Comparison of ENCODE assay signal across 13 mouse cellular contexts in genomic region chr5:114585682-114586081, GRCm38 (mm10). TPM values are rescaled to one million over a fixed set of nuclear protein-coding genes. Genes with fewer than 3 reads are reported as not detected.
DNase-seq lines count a peak whose midpoint lies in the region; ATAC-seq and TF ChIP-seq lines count a peak whose summit lies in the region.
"Had no signal": no experiment of that assay in that cellular context is flagged by ENCODE, and none has a peak within 500 bp of the region (broad histone marks: within the 10 kb centered on the region; RNA-seq: fewer than 3 reads in every experiment).

No protein-coding gene starts in this region.

- no peak overlapping the region for H3K9ac ChIP-seq in kidney, postnatal 0 days (ENCODE audit: low read depth, low read length)
- H3K9ac ChIP-seq in embryonic facial prominence, embryonic 11.5 days (replicated peaks; ENCODE audit: low read length), result no peak overlapping the region; the same call in 1 of the 2 replicates
- H3K9ac ChIP-seq in hindbrain, embryonic 13.5 days, result no peak overlapping the region
- H3K9ac ChIP-seq in midbrain, embryonic 14.5 days (replicated peaks; ENCODE audit: low read length), result no peak overlapping the region; the same call in 1 of the 2 replicates
- H3K9ac ChIP-seq: heart, embryonic 12.5 days; hindbrain, embryonic 15.5 days; liver, embryonic 14.5 days had no signal

- no peaks in the 10 kb centered on the region for H3K9me3 ChIP-seq in kidney, postnatal 0 days (replicated peaks; ENCODE audit: low read length)
- no peaks in the 10 kb centered on the region for H3K9me3 ChIP-seq in embryonic facial prominence, embryonic 11.5 days (replicated peaks; ENCODE audit: control insufficient read depth, low read length)
- no peaks in the 10 kb centered on the region for H3K9me3 ChIP-seq in hindbrain, embryonic 13.5 days
- no peaks in the 10 kb centered on the region for H3K9me3 ChIP-seq in midbrain, embryonic 14.5 days (ENCODE audit: control insufficient read depth, low read length)
- H3K9me3 ChIP-seq: heart, embryonic 12.5 days; hindbrain, embryonic 15.5 days; megakaryocyte, embryonic 14.5 days had no signal

- H3K4me2 ChIP-seq in kidney, postnatal 0 days (ENCODE audit: low read length), result peak overlapping the region; percentile 14; the same call in 1 of the 2 replicates
- H3K4me2 ChIP-seq in embryonic facial prominence, embryonic 11.5 days (ENCODE audit: low read depth, low read length), result no peak overlapping the region
- H3K4me2 ChIP-seq in hindbrain, embryonic 13.5 days, result no peak overlapping the region
- H3K4me2 ChIP-seq in midbrain, embryonic 14.5 days (ENCODE audit: low read length), result 0 out of 2 replicates have a peak overlapping the region, but pooled peaks have one; percentile 11
- H3K4me2 ChIP-seq: heart, embryonic 12.5 days; hindbrain, embryonic 15.5 days had no signal

- no peaks in the 10 kb centered on the region for H3K27me3 ChIP-seq in kidney, postnatal 0 days (ENCODE audit: insufficient read depth, low read length)
- no peaks in the 10 kb centered on the region for H3K27me3 ChIP-seq in kidney, adult 2 months (replicated peaks; ENCODE audit: control insufficient read depth, insufficient read depth, low read length)
- no peaks in the 10 kb centered on the region for H3K27me3 ChIP-seq in embryonic facial prominence, embryonic 11.5 days (ENCODE audit: control insufficient read depth, insufficient read depth, low read length)
- H3K27me3 ChIP-seq in hindbrain, embryonic 13.5 days, result 0 out of 2 replicates have a peak, but pooled peaks cover 5% of the 10 kb centered on the region
- no peaks in the 10 kb centered on the region for H3K27me3 ChIP-seq in midbrain, embryonic 14.5 days (ENCODE audit: control insufficient read depth, insufficient read depth, low read length)
- H3K27me3 ChIP-seq: hindbrain, embryonic 15.5 days had no signal

- no peak for DNase-seq in kidney, postnatal 0 days (ENCODE audit: low spot score)
- DNase-seq in kidney, adult 2 months, result no peak
- peak; percentile 52 for DNase-seq in embryonic facial prominence, embryonic 11.5 days (ENCODE audit: low spot score)
- peak; percentile 55 for DNase-seq in midbrain, embryonic 14.5 days
- DNase-seq in layer of hippocampus, adult 18-20 months (ENCODE audit: low spot score in 2 of 2), result no peak
- DNase-seq in liver, result no peak
- DNase-seq: cerebellum, adult 8-10 months; gastrocnemius, postnatal 36 days had no signal

- no peak for TF ChIP-seq POLR2A in kidney, adult 2 months (IDR thresholded peaks at IDR 0.05; ENCODE audit: low read depth, low read length)

- WGBS in kidney, postnatal 0 days, result 13% methylated on average over 5 of the region's 5 CpGs
- 31% methylated on average over 5 of the region's 5 CpGs for WGBS in kidney, adult 2 months
- WGBS in embryonic facial prominence, embryonic 11.5 days, result 10% methylated on average over 5 of the region's 5 CpGs
- WGBS in hindbrain, embryonic 13.5 days, result 8% methylated on average over 5 of the region's 5 CpGs
- 1% methylated on average over 5 of the region's 5 CpGs for WGBS in midbrain, embryonic 14.5 days

- H3K36me3 ChIP-seq in kidney, postnatal 0 days (ENCODE audit: insufficient read depth, low read length), result no peaks in the 10 kb centered on the region
- H3K36me3 ChIP-seq in kidney, adult 2 months (ENCODE audit: control insufficient read depth, insufficient read depth, low read length), result no peaks in the 10 kb centered on the region
- H3K36me3 ChIP-seq in embryonic facial prominence, embryonic 11.5 days (replicated peaks; ENCODE audit: control insufficient read depth, insufficient read depth, low read depth, low read length), result no peaks in the 10 kb centered on the region
- no peaks in the 10 kb centered on the region for H3K36me3 ChIP-seq in hindbrain, embryonic 13.5 days
- no peaks in the 10 kb centered on the region for H3K36me3 ChIP-seq in midbrain, embryonic 14.5 days (ENCODE audit: control insufficient read depth, insufficient read depth, low read length)
- H3K36me3 ChIP-seq: heart, embryonic 12.5 days; hindbrain, embryonic 15.5 days had no signal

- no peak for ATAC-seq in kidney, postnatal 0 days (replicated peaks; ENCODE audit: low FRiP score, low read depth)
- no peak for ATAC-seq in embryonic facial prominence, embryonic 11.5 days (replicated peaks; ENCODE audit: insufficient number of reproducible peaks, low FRiP score, low TSS enrichment, low read depth)
- no peak for ATAC-seq in hindbrain, embryonic 13.5 days (ENCODE audit: low FRiP score)
- ATAC-seq in midbrain, embryonic 14.5 days (ENCODE audit: low FRiP score, low TSS enrichment), result no peak

- no peak overlapping the region for H3K4me3 ChIP-seq in kidney, postnatal 0 days (replicated peaks; ENCODE audit: low read depth, low read length)
- no peak overlapping the region for H3K4me3 ChIP-seq in kidney, adult 2 months (ENCODE audit: insufficient read depth, low read depth, low read length)
- H3K4me3 ChIP-seq in embryonic facial prominence, embryonic 11.5 days (ENCODE audit: low read depth, low read length), result no peak overlapping the region
- H3K4me3 ChIP-seq in hindbrain, embryonic 13.5 days, result no peak overlapping the region
- H3K4me3 ChIP-seq in midbrain, embryonic 14.5 days (replicated peaks; ENCODE audit: low read depth, low read length), result no peak overlapping the region
- H3K4me3 ChIP-seq: heart, embryonic 12.5 days; hindbrain, embryonic 15.5 days; megakaryocyte, embryonic 14.5 days had no signal

- H3K4me1 ChIP-seq in kidney, postnatal 0 days (replicated peaks; ENCODE audit: insufficient read depth, low read length), result peaks cover 69% of the 10 kb centered on the region
- peaks cover 17% of the 10 kb centered on the region; the same call in 1 of the 2 replicates for H3K4me1 ChIP-seq in kidney, adult 2 months (ENCODE audit: control insufficient read depth, insufficient read depth, low read length)
- peaks cover 32% of the 10 kb centered on the region for H3K4me1 ChIP-seq in embryonic facial prominence, embryonic 11.5 days (ENCODE audit: control insufficient read depth, insufficient read depth, low read length)
- H3K4me1 ChIP-seq in hindbrain, embryonic 13.5 days (replicated peaks), result peaks cover 90% of the 10 kb centered on the region
- H3K4me1 ChIP-seq in midbrain, embryonic 14.5 days (ENCODE audit: control insufficient read depth, insufficient read depth, low read length), result peaks cover 68% of the 10 kb centered on the region

- H3K27ac ChIP-seq in kidney, postnatal 0 days, result peak overlapping the region; percentile 77
- H3K27ac ChIP-seq in kidney, adult 2 months (ENCODE audit: insufficient read depth, low read depth, low read length), result no peak overlapping the region
- peak overlapping the region; percentile 39 for H3K27ac ChIP-seq in embryonic facial prominence, embryonic 11.5 days (replicated peaks; ENCODE audit: low read depth, low read length)
- peak overlapping the region; percentile 52 for H3K27ac ChIP-seq in hindbrain, embryonic 13.5 days
- peak overlapping the region; percentile 56; the same call in 1 of the 2 replicates for H3K27ac ChIP-seq in midbrain, embryonic 14.5 days (replicated peaks; ENCODE audit: low read depth, low read length)
- H3K27ac ChIP-seq: hindbrain, embryonic 15.5 days; liver, embryonic 14.5 days had no signal

- TF ChIP-seq CTCF in kidney, postnatal 0 days (IDR thresholded peaks at IDR 0.05; ENCODE audit: low read depth), result peak; percentile 14; the same call in 1 of the 2 replicates
- no peak for TF ChIP-seq CTCF in kidney, adult 2 months (conservative IDR thresholded peaks at IDR 0.05; ENCODE audit: insufficient read depth, insufficient read length, low read depth, low read length)

RNA-seq across cellular contexts. Expression of gene Fam222a, which starts 17.9 kb away (rescaled TPM):
- 5.0 and 5.8 TPM in 2 replicates for polyA plus RNA-seq in kidney, postnatal 0 days (2015; fragmentation: Nextera tagmentation; extraction: Ambion mirVana)
- 4.9 and 5.5 TPM in 2 replicates for polyA plus RNA-seq in kidney, adult 2 months (2012; rRNA removed)
- 2.5 and 2.7 TPM in 2 replicates for polyA plus RNA-seq in embryonic facial prominence, embryonic 11.5 days (2014; fragmentation: Nextera tagmentation; extraction: Ambion mirVana)
- 5.8 and 6.4 TPM in 2 replicates for polyA plus RNA-seq in hindbrain, embryonic 13.5 days (2015; fragmentation: Nextera tagmentation; extraction: Ambion mirVana)
- 5.7 and 7.0 TPM in 2 replicates for polyA plus RNA-seq in midbrain, embryonic 14.5 days (2014; fragmentation: Nextera tagmentation; extraction: Ambion mirVana)
- 1 to 10 TPM; 5.2 to 5.3 TPM for total RNA-seq in layer of hippocampus, adult 18-20 months (2021)

Comparison
In these comparisons a context has a peak if more than half of its experiments do, and no peak if none do; other contexts are left out.
1. DNase-seq: peak in embryonic facial prominence, embryonic 11.5 days (single experiment) and midbrain, embryonic 14.5 days (single experiment); none in kidney, postnatal 0 days (single experiment), kidney, adult 2 months (single experiment), layer of hippocampus, adult 18-20 months (0 of 2) and liver (single experiment).
2. H3K4me2 ChIP-seq: peak in kidney, postnatal 0 days (single experiment) and midbrain, embryonic 14.5 days (single experiment); none in embryonic facial prominence, embryonic 11.5 days (single experiment) and hindbrain, embryonic 13.5 days (single experiment).